Mouse (Mus musculus): Measurements from ENCODE around the gene Tnnt1. TPM values are rescaled to one million over a fixed set of nuclear protein-coding genes. Genes with fewer than 3 reads are reported as not detected.

Gene Tnnt1
- polyA plus RNA-seq, 1 experiment from 2014 or later, result 10.8 TPM

GRCm38 (mm10) chr7:4508062-4508738 lies 8.0 kb downstream of the Tnnt1 start:
- H3K4me1 ChIP-seq (replicated peaks; ENCODE audit: insufficient read depth, low read length), result no peaks in the 10 kb centered on the region
- H3K9ac ChIP-seq (ENCODE audit: low read depth, low read length), result no peak overlapping the region
- H3K36me3 ChIP-seq (ENCODE audit: insufficient read depth, low read length), result no peaks in the 10 kb centered on the region
- H3K27me3 ChIP-seq (ENCODE audit: insufficient read depth, low read length), result no peaks in the 10 kb centered on the region
- H3K4me2 ChIP-seq (ENCODE audit: low read length), result no peak overlapping the region
- no peaks in the 10 kb centered on the region for H3K9me3 ChIP-seq (replicated peaks; ENCODE audit: low read length)
- TF ChIP-seq CTCF (IDR thresholded peaks at IDR 0.05; ENCODE audit: low read depth), result peak; percentile 39; the same call in 1 of the 2 replicates
- no peak overlapping the region for H3K27ac ChIP-seq
- DNase-seq (ENCODE audit: low spot score), result no peak
- no peak for ATAC-seq (replicated peaks; ENCODE audit: low FRiP score, low read depth)
- WGBS, result 82% methylated on average over 17 of the region's 32 CpGs
- H3K4me3 ChIP-seq (replicated peaks; ENCODE audit: low read depth, low read length), result no peak overlapping the region

GRCm38 (mm10) chr7:4507220-4507619 lies 9.0 kb downstream of the Tnnt1 start:
- Histone ChIP-seq H3K4me3 (replicated peaks; ENCODE audit: low read depth, low read length) (no peak overlapping the region), H3K9me3 (replicated peaks; ENCODE audit: low read length) (no peaks in the 10 kb centered on the region)
- no peak for DNase-seq (ENCODE audit: low spot score)

GRCm38 (mm10) chr7:4504646-4505435 lies 11.3 kb downstream of the Tnnt1 start:
- Histone ChIP-seq H3K9ac (ENCODE audit: low read depth, low read length) (no peak overlapping the region), H3K27ac (peak overlapping the region; percentile 19; the same call in 1 of the 2 replicates), H3K9me3 (replicated peaks; ENCODE audit: low read length) (no peaks in the 10 kb centered on the region), H3K36me3 (ENCODE audit: insufficient read depth, low read length) (no peaks in the 10 kb centered on the region), H3K4me1 (replicated peaks; ENCODE audit: insufficient read depth, low read length) (0 out of 2 replicates have a peak, but pooled peaks cover under 1% of the 10 kb centered on the region), H3K4me2 (ENCODE audit: low read length) (no peak overlapping the region), H3K27me3 (ENCODE audit: insufficient read depth, low read length) (no peaks in the 10 kb centered on the region), H3K4me3 (replicated peaks; ENCODE audit: low read depth, low read length) (no peak overlapping the region)
- ATAC-seq (replicated peaks; ENCODE audit: low FRiP score, low read depth), result no peak
- WGBS, result 45% methylated on average over 11 of the region's 11 CpGs
- DNase-seq (ENCODE audit: low spot score), result no peak
- no peak for TF ChIP-seq CTCF (IDR thresholded peaks at IDR 0.05; ENCODE audit: low read depth)

More at GRCm38 (mm10) chr7:4507220-4507619, 9.0 kb downstream of the Tnnt1 start:
- Histone ChIP-seq H3K9ac (ENCODE audit: low read depth, low read length) (no peak overlapping the region), H3K36me3 (ENCODE audit: insufficient read depth, low read length) (no peaks in the 10 kb centered on the region), H3K27ac (no peak overlapping the region), H3K4me2 (ENCODE audit: low read length) (no peak overlapping the region), H3K27me3 (ENCODE audit: insufficient read depth, low read length) (no peaks in the 10 kb centered on the region), H3K4me1 (replicated peaks; ENCODE audit: insufficient read depth, low read length) (no peaks in the 10 kb centered on the region)
- ATAC-seq (replicated peaks; ENCODE audit: low FRiP score, low read depth), result no peak
- no peak for TF ChIP-seq CTCF (IDR thresholded peaks at IDR 0.05; ENCODE audit: low read depth)
- WGBS, result 67% methylated on average over 3 of the region's 4 CpGs

- TF ChIP-seq CTCF (IDR thresholded peaks at IDR 0.05; ENCODE audit: low read depth), result no peak
- H3K9me3 ChIP-seq (replicated peaks; ENCODE audit: low read length), result no peaks in the 10 kb centered on the region
- H3K9ac ChIP-seq (ENCODE audit: low read depth, low read length), result no peak overlapping the region
- peaks cover 9% of the 10 kb centered on the region; the same call in 1 of the 2 replicates for H3K4me1 ChIP-seq (replicated peaks; ENCODE audit: insufficient read depth, low read length)
- 79% methylated on average over 5 of the region's 5 CpGs for WGBS
- H3K36me3 ChIP-seq (ENCODE audit: insufficient read depth, low read length), result no peaks in the 10 kb centered on the region
- ATAC-seq (replicated peaks; ENCODE audit: low FRiP score, low read depth) (no peak), DNase-seq (ENCODE audit: low spot score) (no peak)
- H3K4me3 ChIP-seq (replicated peaks; ENCODE audit: low read depth, low read length), result no peak overlapping the region
- no peak overlapping the region for H3K4me2 ChIP-seq (ENCODE audit: low read length)
- no peaks in the 10 kb centered on the region for H3K27me3 ChIP-seq (ENCODE audit: insufficient read depth, low read length)
- H3K27ac ChIP-seq, result no peak overlapping the region
Observed at GRCm38 (mm10) chr7:4503858-4504257, 12.3 kb downstream of the Tnnt1 start.

GRCm38 (mm10) chr7:4503100-4503499 lies 13.1 kb downstream of the Tnnt1 start:
- no peak for DNase-seq (ENCODE audit: low spot score)
- Histone ChIP-seq H3K27ac (no peak overlapping the region), H3K4me3 (replicated peaks; ENCODE audit: low read depth, low read length) (no peak overlapping the region), H3K36me3 (ENCODE audit: insufficient read depth, low read length) (no peaks in the 10 kb centered on the region), H3K9ac (ENCODE audit: low read depth, low read length) (no peak overlapping the region), H3K27me3 (ENCODE audit: insufficient read depth, low read length) (no peaks in the 10 kb centered on the region), H3K4me2 (ENCODE audit: low read length) (no peak overlapping the region), H3K9me3 (replicated peaks; ENCODE audit: low read length) (no peaks in the 10 kb centered on the region), H3K4me1 (replicated peaks; ENCODE audit: insufficient read depth, low read length) (peaks cover 10% of the 10 kb centered on the region; the same call in 1 of the 2 replicates)
- no peak for TF ChIP-seq CTCF (IDR thresholded peaks at IDR 0.05; ENCODE audit: low read depth)
- WGBS, result 74% methylated on average over 4 of the region's 4 CpGs
- ATAC-seq (replicated peaks; ENCODE audit: low FRiP score, low read depth), result no peak

GRCm38 (mm10) chr7:4502421-4503090 lies 13.6 kb downstream of the Tnnt1 start:
- no peak overlapping the region for H3K9ac ChIP-seq (ENCODE audit: low read depth, low read length)

More at GRCm38 (mm10) chr7:4502421-4503090, 13.6 kb downstream of the Tnnt1 start:
- H3K4me1 ChIP-seq (replicated peaks; ENCODE audit: insufficient read depth, low read length), result peaks cover 10% of the 10 kb centered on the region; the same call in 1 of the 2 replicates
- 9% methylated on average over 14 of the region's 14 CpGs for WGBS
- peak overlapping the region; percentile 93 for H3K4me3 ChIP-seq (replicated peaks; ENCODE audit: low read depth, low read length)
- no peaks in the 10 kb centered on the region for H3K9me3 ChIP-seq (replicated peaks; ENCODE audit: low read length)
- peak overlapping the region; percentile 63 for H3K4me2 ChIP-seq (ENCODE audit: low read length)
- ATAC-seq (replicated peaks; ENCODE audit: low FRiP score, low read depth) (no peak), DNase-seq (ENCODE audit: low spot score) (peak; percentile 70)
- H3K27ac ChIP-seq, result no peak overlapping the region
- no peaks in the 10 kb centered on the region for H3K36me3 ChIP-seq (ENCODE audit: insufficient read depth, low read length)
- no peak for TF ChIP-seq CTCF (IDR thresholded peaks at IDR 0.05; ENCODE audit: low read depth)
- no peaks in the 10 kb centered on the region for H3K27me3 ChIP-seq (ENCODE audit: insufficient read depth, low read length)

Data from kidney, postnatal 0 days (tissue).